Mouse (Mus musculus) 3T3-L1 (cell line): ENCODE measurements at regions not wholly inside any gene's neighbourhood (a gene's known extent, or its start where the extent isn't known, plus 50 kb on each side); places are given as distances from the start of the nearest gene placed in this dataset.
A peak's percentile ranks its signal among the peaks of the same experiment; 100 is the strongest.
"Not testable (repeated sequence)": the region's sequence is repeated elsewhere in the genome, so short reads cannot be mapped to it uniquely, and the experiment has no call there.

Experiments used
- DNase-seq: peaks from one replicate; pipeline ENCODE4 v3.0.0-alpha.2; 2015; ENCODE audit warnings: low read depth, low spot score

GRCm38 (mm10) chr13:74563483-74564330 is 69.9 kb upstream of the Zfp825 start:
- DNase-seq: peak; percentile 93

DNA sequence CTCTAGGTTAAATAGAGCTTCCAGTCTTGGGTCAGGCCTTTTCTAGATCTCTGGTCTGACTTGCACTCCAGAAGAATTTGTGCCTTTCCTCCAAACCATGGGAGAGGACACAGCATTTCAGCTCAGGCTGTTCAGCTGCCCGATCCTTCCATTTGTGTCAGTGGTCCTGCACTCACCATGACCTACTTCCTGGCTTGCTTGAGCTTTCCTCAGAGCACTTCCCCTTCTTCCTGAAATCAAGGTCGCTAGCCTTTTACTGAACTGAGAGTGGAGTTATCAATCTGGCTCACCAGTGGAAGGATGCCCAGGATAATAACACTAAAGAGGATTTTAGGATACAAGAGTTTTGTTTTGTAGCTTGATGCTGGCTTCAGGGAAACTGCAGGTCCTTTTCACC is 70.5 kb upstream of the Zfp825 start:
- not testable (repeated sequence) for DNase-seq

- DNase-seq: peak; percentile 17
Observed at GRCm38 (mm10) chr13:74569967-74570366, 69.4 kb upstream of the Erap1 start.
